Mouse (Mus musculus) layer of hippocampus, postnatal 36 days (tissue): ENCODE data around the gene Arhgef16. TPM values are rescaled to one million over a fixed set of nuclear protein-coding genes. Genes with fewer than 3 reads are reported as not detected.

ENCODE experiments used
- total RNA-seq, 2 experiments: library from RNA; stranded (reverse); gene quantifications; 2 replicates each; pipeline ENCODE4 v1.2.3; 2021

Arhgef16 gene
- total RNA-seq, 2 experiments from 2014 or later: 0.33 to 0.72 TPM

Other genes starting within 250 kb of the Arhgef16 start
- gene Trp73, start 161.5 kb downstream of the Arhgef16 start, total RNA-seq: 1 to 10 TPM; 1.6 to 3.1 TPM
- gene Wrap73, start 159.3 kb downstream of the Arhgef16 start, total RNA-seq: 10 to 100 TPM; 33.8 to 36.0 TPM
- 100 to 1,000 TPM; 161 to 177 TPM for gene Tprgl, start 141.0 kb downstream of the Arhgef16 start, total RNA-seq
- 1 to 10 TPM; 5.1 to 5.2 TPM for gene Megf6, start 130.9 kb downstream of the Arhgef16 start, total RNA-seq
- under 1 TPM in 1 of 2 experiments, not detected in 1; 0.46 TPM for gene B230104I21Rik, start 34.5 kb upstream of the Arhgef16 start, total RNA-seq